Mouse (Mus musculus): ENCODE measurements at regions not wholly inside any gene's neighbourhood (a gene's known extent, or its start where the extent isn't known, plus 50 kb on each side); places are given as distances from the start of the nearest gene placed in this dataset.

GRCm38 (mm10) chr11:31524708-31525107, 147.0 kb downstream of the Bod1 start:
- WGBS, result 89% methylated on average over 2 of the region's 2 CpGs
- Histone ChIP-seq H3K9me3 (replicated peaks) (no peaks in the 10 kb centered on the region), H3K4me2 (no peak overlapping the region), H3K9ac (replicated peaks) (no peak overlapping the region), H3K4me1 (no peaks in the 10 kb centered on the region), H3K36me3 (no peaks in the 10 kb centered on the region), H3K4me3 (replicated peaks) (no peak overlapping the region), H3K27ac (replicated peaks) (no peak overlapping the region), H3K27me3 (replicated peaks) (no peaks in the 10 kb centered on the region)
- no peak for ATAC-seq (ENCODE audit: low FRiP score)

GRCm38 (mm10) chr11:31524065-31524618, 147.5 kb downstream of the Bod1 start:
- no peak overlapping the region for H3K4me3 ChIP-seq (replicated peaks)
- no peaks in the 10 kb centered on the region for H3K36me3 ChIP-seq
- H3K4me2 ChIP-seq, result no peak overlapping the region
- H3K9ac ChIP-seq (replicated peaks), result no peak overlapping the region
- no peaks in the 10 kb centered on the region for H3K27me3 ChIP-seq (replicated peaks)
- no peaks in the 10 kb centered on the region for H3K9me3 ChIP-seq (replicated peaks)
- no peak for ATAC-seq (ENCODE audit: low FRiP score)
- no peaks in the 10 kb centered on the region for H3K4me1 ChIP-seq
- WGBS, result 96% methylated on average over 2 of the region's 2 CpGs
- H3K27ac ChIP-seq (replicated peaks), result no peak overlapping the region

- Histone ChIP-seq H3K9ac (replicated peaks) (no peak overlapping the region), H3K36me3 (no peaks in the 10 kb centered on the region), H3K27ac (replicated peaks) (no peak overlapping the region), H3K27me3 (replicated peaks) (no peaks in the 10 kb centered on the region), H3K4me3 (replicated peaks) (no peak overlapping the region), H3K9me3 (replicated peaks) (no peaks in the 10 kb centered on the region), H3K4me2 (no peak overlapping the region), H3K4me1 (no peaks in the 10 kb centered on the region)
- 81% methylated on average over 2 of the region's 2 CpGs for WGBS
- ATAC-seq (ENCODE audit: low FRiP score), result no peak
These were observed 149.6 kb downstream of the Bod1 start for GRCm38 (mm10) chr11:31522127-31522526.

GRCm38 (mm10) chr11:31520909-31521308, 150.8 kb downstream of the Bod1 start:
- Histone ChIP-seq H3K4me2 (no peak overlapping the region), H3K27ac (replicated peaks) (no peak overlapping the region), H3K9ac (replicated peaks) (no peak overlapping the region), H3K4me3 (replicated peaks) (no peak overlapping the region), H3K9me3 (replicated peaks) (no peaks in the 10 kb centered on the region), H3K4me1 (no peaks in the 10 kb centered on the region), H3K36me3 (no peaks in the 10 kb centered on the region), H3K27me3 (replicated peaks) (no peaks in the 10 kb centered on the region)
- ATAC-seq (ENCODE audit: low FRiP score), result no peak
- WGBS, result 75% methylated on average over 4 of the region's 4 CpGs

- H3K36me3 ChIP-seq, result no peaks in the 10 kb centered on the region
- no peak overlapping the region for H3K27ac ChIP-seq (replicated peaks)
- H3K4me2 ChIP-seq, result no peak overlapping the region
- no peaks in the 10 kb centered on the region for H3K9me3 ChIP-seq (replicated peaks)
- H3K27me3 ChIP-seq (replicated peaks), result no peaks in the 10 kb centered on the region
- H3K9ac ChIP-seq (replicated peaks), result no peak overlapping the region
- 83% methylated on average over 5 of the region's 5 CpGs for WGBS
- H3K4me1 ChIP-seq, result no peaks in the 10 kb centered on the region
- no peak overlapping the region for H3K4me3 ChIP-seq (replicated peaks)
- no peak for ATAC-seq (ENCODE audit: low FRiP score)
These were observed 133.5 kb upstream of the Stc2 start for GRCm38 (mm10) chr11:31503239-31503916.

- Histone ChIP-seq H3K36me3 (no peaks in the 10 kb centered on the region), H3K4me3 (replicated peaks) (no peak overlapping the region), H3K4me1 (no peaks in the 10 kb centered on the region), H3K9me3 (replicated peaks) (no peaks in the 10 kb centered on the region), H3K4me2 (no peak overlapping the region), H3K9ac (replicated peaks) (no peak overlapping the region), H3K27ac (replicated peaks) (no peak overlapping the region), H3K27me3 (replicated peaks) (no peaks in the 10 kb centered on the region)
- 80% methylated on average over 4 of the region's 4 CpGs for WGBS
- no peak for ATAC-seq (ENCODE audit: low FRiP score)
These were observed 115.6 kb upstream of the Stc2 start for GRCm38 (mm10) chr11:31485429-31485828.

- H3K4me3 ChIP-seq (replicated peaks), result no peak overlapping the region
These were observed 111.1 kb upstream of the Stc2 start for GRCm38 (mm10) chr11:31481057-31481340.

GRCm38 (mm10) chr11:31480225-31481056, 110.6 kb upstream of the Stc2 start:
- 72% methylated on average over 5 of the region's 5 CpGs for WGBS
- Histone ChIP-seq H3K4me1 (no peaks in the 10 kb centered on the region), H3K27me3 (replicated peaks) (no peaks in the 10 kb centered on the region), H3K4me3 (replicated peaks) (no peak overlapping the region), H3K36me3 (no peaks in the 10 kb centered on the region), H3K9me3 (replicated peaks) (no peaks in the 10 kb centered on the region), H3K9ac (replicated peaks) (no peak overlapping the region), H3K4me2 (no peak overlapping the region), H3K27ac (replicated peaks) (no peak overlapping the region)
- ATAC-seq (ENCODE audit: low FRiP score), result no peak

More at GRCm38 (mm10) chr11:31481057-31481340, 111.1 kb upstream of the Stc2 start:
- no peaks in the 10 kb centered on the region for H3K9me3 ChIP-seq (replicated peaks)
- H3K4me1 ChIP-seq, result no peaks in the 10 kb centered on the region
- no peak overlapping the region for H3K27ac ChIP-seq (replicated peaks)
- no peaks in the 10 kb centered on the region for H3K36me3 ChIP-seq
- no peak overlapping the region for H3K4me2 ChIP-seq
- H3K9ac ChIP-seq (replicated peaks), result no peak overlapping the region
- ATAC-seq (ENCODE audit: low FRiP score), result no peak
- WGBS, result 84% methylated on average over 1 of the region's 1 CpGs
- no peaks in the 10 kb centered on the region for H3K27me3 ChIP-seq (replicated peaks)

- H3K27ac ChIP-seq (replicated peaks), result no peak overlapping the region
- H3K4me2 ChIP-seq, result no peak overlapping the region
- 94% methylated on average over 1 of the region's 1 CpGs for WGBS
- ATAC-seq (ENCODE audit: low FRiP score), result no peak
- H3K36me3 ChIP-seq, result no peaks in the 10 kb centered on the region
- no peak overlapping the region for H3K4me3 ChIP-seq (replicated peaks)
- H3K27me3 ChIP-seq (replicated peaks), result no peaks in the 10 kb centered on the region
- H3K9me3 ChIP-seq (replicated peaks), result no peaks in the 10 kb centered on the region
- no peaks in the 10 kb centered on the region for H3K4me1 ChIP-seq
- no peak overlapping the region for H3K9ac ChIP-seq (replicated peaks)
These were observed 107.9 kb upstream of the Stc2 start for GRCm38 (mm10) chr11:31477763-31478162.

GRCm38 (mm10) chr11:31477104-31477503, 107.2 kb upstream of the Stc2 start:
- Histone ChIP-seq H3K4me1 (no peaks in the 10 kb centered on the region), H3K27me3 (replicated peaks) (no peaks in the 10 kb centered on the region), H3K36me3 (no peaks in the 10 kb centered on the region), H3K9ac (replicated peaks) (no peak overlapping the region), H3K9me3 (replicated peaks) (no peaks in the 10 kb centered on the region), H3K27ac (replicated peaks) (no peak overlapping the region), H3K4me2 (no peak overlapping the region), H3K4me3 (replicated peaks) (no peak overlapping the region)
- WGBS, result 62% methylated on average over 3 of the region's 3 CpGs
- no peak for ATAC-seq (ENCODE audit: low FRiP score)

GRCm38 (mm10) chr11:31473017-31473416, 103.1 kb upstream of the Stc2 start:
- 36% methylated on average over 4 of the region's 4 CpGs for WGBS
- no peak overlapping the region for H3K4me3 ChIP-seq (replicated peaks)
- H3K27ac ChIP-seq (replicated peaks), result no peak overlapping the region
- H3K27me3 ChIP-seq (replicated peaks), result no peaks in the 10 kb centered on the region
- no peaks in the 10 kb centered on the region for H3K36me3 ChIP-seq
- no peaks in the 10 kb centered on the region for H3K4me1 ChIP-seq
- no peak for ATAC-seq (ENCODE audit: low FRiP score)
- H3K9ac ChIP-seq (replicated peaks), result no peak overlapping the region
- H3K9me3 ChIP-seq (replicated peaks), result no peaks in the 10 kb centered on the region
- H3K4me2 ChIP-seq, result no peak overlapping the region

Measured in neural tube, embryonic 15.5 days (tissue).